Mouse (Mus musculus) CD8-positive naive resting alpha-beta T cell, adult 2 months (primary cell): ENCODE data around the gene Slc22a13.
A peak's percentile ranks its signal among the peaks of the same experiment; 100 is the strongest.

Source experiments
- DNase-seq, 2 experiments: peaks; one replicate each; pipeline ENCODE4 v3.0.0; 2022; ENCODE audit warnings: low read depth in 2 of 2, low spot score in 2 of 2

Slc22a13 gene

DNA sequence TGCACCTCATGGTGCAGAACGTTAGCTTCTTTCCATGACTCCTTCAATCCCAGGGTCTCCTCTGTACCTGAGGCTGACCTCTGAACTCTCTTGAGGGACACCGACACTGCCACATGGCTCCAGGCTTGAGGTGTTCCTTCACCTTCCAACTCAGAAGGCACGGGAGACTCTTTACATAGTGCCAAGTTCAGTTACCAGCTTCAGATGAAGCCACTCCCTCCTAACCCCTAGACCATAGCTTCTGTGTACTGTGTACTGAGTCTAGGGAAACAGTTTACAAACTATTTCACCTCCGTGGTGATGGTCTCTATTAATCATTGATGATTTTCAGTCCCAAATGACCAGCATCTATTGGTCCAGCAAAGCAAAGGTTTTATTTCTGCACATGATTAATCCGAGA is 7.2 kb downstream of the Slc22a13 start:
- no peak for DNase-seq

DNA sequence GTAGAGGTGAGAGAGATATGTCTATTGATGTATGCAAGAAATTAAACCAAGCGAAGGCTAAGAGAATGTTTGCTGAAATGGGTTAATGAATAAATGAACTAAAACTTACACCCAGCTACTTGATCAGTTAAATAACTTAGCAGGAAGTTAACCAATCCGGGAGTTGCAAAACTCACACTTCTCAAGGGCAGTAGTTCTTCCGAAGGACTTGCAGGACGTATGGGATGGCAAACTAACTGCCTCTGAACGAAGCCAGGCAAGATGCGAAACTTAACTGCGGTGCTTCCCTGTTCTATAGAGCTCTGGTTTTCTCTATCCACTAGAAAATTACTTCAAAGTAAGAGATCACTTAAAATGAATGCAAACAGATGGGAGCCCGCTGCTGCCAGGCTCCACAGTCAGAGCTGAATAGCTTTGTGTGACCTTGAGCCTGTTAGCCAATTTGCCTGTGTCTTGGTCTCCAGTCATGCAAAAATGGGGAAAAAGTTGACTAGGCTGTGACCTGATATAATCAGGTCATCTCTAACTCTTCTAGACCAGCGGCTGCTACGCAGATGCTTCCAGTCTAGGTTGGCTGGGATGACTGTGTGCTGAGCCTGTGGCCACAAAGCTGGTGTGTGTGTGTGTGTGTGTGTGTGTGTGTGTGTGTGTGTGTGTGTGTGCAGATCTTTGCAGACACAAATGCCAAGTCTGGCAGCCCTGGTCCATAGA is 9.6 kb downstream of the Slc22a13 start:
- no peak for DNase-seq

DNA sequence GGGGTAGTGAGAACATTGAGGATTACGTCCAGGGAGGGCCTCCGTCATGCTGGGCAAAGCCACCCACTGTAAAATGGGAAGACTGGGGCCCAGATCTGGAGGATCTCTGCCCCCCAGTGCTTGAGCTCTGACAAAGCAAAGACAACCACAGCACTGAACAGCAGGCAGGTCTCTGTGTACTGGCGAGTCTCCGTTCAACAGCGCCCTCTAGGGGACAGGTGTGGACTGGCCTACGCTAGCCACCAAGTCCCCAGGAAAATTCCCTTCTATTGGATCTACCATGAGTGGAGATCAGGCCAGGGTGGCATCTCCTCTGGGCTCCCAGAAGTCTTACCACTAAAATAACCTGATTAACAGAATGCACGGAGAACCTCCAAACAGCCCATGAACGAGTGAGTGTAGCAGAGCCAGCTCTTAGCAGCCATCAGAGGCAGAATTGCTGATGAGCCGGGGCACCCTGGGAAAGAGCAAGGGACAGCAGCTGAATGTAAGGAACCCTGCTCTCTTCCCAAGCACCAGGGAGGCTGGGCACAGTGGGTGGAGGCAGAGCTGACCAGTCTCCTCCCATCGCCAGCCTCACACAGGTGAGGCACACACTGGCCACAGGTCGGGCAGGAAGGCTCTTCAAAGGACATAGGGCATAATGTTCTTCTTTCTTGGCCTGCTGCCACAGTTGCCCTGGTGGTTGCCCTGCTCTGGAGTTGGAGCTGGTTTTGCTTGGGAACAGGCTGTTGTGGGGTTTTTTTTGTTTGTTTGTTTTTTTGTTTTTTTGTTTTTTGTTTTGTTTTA is 16.5 kb downstream of the Slc22a13 start:
- peak; percentile 5 to 19 for DNase-seq

GRCm38 (mm10) chr9:119181241-119181728 is 27.6 kb downstream of the Slc22a13 start:
- no peak for DNase-seq

DNA sequence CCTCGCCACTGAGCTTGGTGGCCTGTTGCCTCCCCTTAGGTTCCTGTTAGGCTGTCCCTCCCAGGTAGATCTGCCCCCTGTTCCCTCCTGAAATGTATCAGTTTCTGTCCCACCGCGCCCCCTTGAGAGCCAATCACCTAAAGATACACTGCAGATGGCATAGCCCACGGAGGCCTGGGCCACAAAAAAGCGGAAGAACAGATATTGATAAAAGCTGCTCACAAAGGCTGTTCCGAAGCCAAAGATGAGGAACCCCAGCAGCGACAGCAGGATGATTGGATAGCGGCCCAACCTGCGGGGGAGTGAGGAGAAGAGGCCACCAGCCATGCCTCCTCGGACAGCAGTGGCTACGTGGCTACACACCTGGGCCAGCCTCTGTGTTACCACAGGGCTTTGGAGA is 29.6 kb downstream of the Slc22a13 start:
- no peak for DNase-seq

DNA sequence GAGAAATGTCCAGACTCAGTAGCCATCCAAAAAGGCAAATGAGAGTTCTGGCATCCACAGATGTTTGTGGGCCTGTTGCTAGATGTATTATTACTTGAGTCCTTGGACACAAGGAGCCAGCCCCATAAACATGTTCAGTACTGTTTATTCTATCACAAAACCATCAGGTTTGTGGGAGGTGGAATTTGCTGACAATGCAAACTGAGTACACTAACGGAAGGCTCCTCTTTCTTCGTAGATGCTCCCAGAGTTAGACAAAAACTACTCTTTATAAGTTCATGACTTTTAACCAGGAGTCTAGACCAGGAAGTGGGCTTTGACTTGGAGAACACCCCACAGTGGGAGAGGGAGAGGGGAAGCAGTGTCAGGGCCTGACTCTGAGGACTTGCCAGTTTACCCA is 41.3 kb downstream of the Slc22a13 start:
- DNase-seq: no peak

- no peak for DNase-seq
Measured at GRCm38 (mm10) chr9:119165548-119165947, 43.4 kb downstream of the Slc22a13 start.

GRCm38 (mm10) chr9:119164743-119165142 is 44.2 kb downstream of the Slc22a13 start:
- no peak for DNase-seq

DNA sequence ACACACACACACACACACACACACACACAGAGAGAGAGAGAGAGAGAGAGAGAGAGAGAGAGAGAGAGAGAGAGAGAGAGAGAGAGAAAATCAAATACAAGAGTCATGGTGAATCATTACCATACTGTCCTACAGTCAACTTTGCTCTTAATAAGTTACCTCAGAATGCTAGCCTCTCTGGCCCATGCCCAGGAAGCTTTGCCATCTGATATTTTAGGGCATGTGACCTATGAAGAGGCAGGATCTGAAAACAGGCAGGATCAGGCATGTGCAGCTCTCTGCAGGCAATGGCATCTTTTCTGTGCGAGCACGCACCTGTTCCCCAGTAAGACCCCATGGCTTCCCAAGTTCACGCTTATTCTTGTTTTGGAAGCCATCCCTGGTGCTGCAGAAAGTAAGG is 48.2 kb downstream of the Slc22a13 start:
- no peak for DNase-seq

DNA sequence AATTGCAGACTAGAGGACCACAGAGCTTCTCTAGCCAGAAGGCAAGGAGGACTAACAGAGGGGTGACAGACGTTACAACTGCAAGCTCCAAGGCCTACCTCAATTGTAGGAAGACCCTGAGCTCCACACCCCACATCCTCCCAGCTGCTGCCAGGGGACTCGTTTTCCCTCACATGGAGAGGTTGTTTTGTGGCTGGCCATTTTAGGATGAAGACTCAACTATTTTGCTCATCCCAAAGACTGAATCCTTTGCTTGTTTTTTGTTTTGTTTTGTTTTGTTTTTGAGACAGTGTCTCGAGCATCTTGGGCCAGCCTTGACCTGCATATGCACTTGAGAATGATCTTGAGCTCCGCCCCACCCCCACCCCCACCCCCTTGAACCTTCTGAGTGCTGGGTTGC is 50.0 kb downstream of the Slc22a13 start, which contains the start of gene Gm47289:
Gene Gm47289 (plus strand): TSS at position 301 of the 400 bp plus-strand sequence.
- no peak for DNase-seq

- DNase-seq: no peak
Measured at GRCm38 (mm10) chr9:119156278-119157201, 52.4 kb downstream of the Slc22a13 start, which contains the start of gene Acaa1b. Gene Acaa1b, minus strand, starts transcription at chr9:119157093.

GRCm38 (mm10) chr9:119155826-119156225 is 53.1 kb downstream of the Slc22a13 start:
- DNase-seq: no peak

- no peak for DNase-seq
Measured at GRCm38 (mm10) chr9:119155416-119155815, 53.5 kb downstream of the Slc22a13 start.

DNA sequence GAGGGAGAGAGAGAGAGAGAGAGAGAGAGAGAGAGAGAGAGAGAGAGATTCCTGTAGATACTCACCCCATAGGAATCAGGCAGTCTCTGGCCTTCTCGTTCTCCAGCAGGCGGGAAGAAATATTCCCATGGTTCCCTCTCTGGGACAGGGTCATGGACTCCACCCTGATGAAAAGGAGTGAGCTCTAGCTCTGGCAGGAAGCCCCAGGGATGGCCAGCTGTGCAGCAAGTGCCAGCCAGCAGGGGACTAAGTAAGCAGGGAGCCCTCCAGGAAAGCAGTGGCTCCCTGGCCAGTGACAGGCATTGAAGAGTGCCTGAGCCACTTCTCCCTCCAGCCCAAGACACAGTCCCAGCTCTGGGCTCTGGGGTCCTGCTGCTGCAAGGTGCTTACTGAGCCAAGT is 57.1 kb downstream of the Slc22a13 start:
- DNase-seq: no peak

DNA sequence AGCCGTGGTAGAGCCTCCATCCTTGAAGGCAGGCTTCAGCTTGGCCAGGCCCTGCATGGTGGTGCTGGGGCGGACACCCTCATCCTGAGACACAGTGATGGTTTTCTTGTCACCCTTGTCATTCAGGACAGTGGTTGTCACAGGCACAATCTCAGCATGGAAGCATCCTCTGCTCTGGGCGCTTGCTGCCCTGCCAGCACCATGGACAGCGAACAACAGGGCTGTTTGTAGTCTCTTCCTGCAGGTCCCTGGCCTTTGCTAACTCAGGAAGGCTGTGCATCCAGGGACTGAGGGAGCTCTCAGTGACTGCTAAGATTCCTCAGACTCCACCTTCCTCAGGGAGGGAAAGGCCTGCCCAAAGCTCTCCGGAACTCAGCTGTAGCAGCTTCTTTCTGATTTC is 59.3 kb downstream of the Slc22a13 start:
- DNase-seq: no peak

DNA sequence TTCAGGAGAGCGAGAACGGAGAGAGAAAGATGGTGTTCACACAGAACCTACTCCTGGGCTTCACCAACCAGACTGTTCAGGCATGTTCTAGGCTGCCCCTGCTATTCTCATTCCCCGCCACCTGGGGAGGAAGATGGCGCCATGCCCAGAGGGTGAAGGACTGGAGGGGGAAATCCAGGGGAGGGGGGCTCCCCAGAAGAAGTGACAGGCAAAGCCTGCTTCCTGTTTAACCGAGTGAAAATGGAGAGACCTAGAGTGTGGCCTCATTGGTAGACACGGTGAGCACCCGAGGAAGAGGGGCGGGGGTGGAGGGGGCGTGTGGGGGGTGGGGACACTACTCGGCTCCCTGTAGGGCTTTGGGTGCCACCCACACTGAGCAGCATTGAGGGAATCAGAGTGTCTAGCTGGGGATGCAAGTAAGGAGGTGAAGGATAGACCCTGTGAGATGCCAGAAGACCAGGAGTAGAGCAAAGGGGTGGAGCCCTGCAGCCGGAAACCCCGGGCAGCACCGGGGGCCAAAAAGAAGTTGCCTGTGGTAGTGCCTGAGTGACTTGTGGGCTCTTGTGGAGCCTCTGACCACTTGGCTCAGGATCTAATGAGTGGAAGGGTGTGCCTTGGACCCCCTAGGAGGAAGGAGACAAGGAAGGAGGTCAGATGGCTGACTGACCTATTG is 62.7 kb downstream of the Slc22a13 start:
- DNase-seq: no peak

GRCm38 (mm10) chr9:119145638-119146037 is 63.3 kb downstream of the Slc22a13 start:
- no peak for DNase-seq

- no peak for DNase-seq
Measured at GRCm38 (mm10) chr9:119145137-119145536, 63.8 kb downstream of the Slc22a13 start.

- no peak for DNase-seq
Measured at GRCm38 (mm10) chr9:119144696-119145095, 64.2 kb downstream of the Slc22a13 start.

- no peak for DNase-seq
Measured at GRCm38 (mm10) chr9:119143372-119143771, 65.5 kb downstream of the Slc22a13 start.
